Mouse (Mus musculus) spleen, adult 10 weeks (tissue): ENCODE measurements around the gene Cdk20. TPM values are rescaled to one million over a fixed set of nuclear protein-coding genes. Genes with fewer than 3 reads are reported as not detected.

Experiments
- polyA plus RNA-seq: library from polyadenylated mRNA; stranded (reverse); fragments of 350-450 nt; fragmentation: Illumina TruSeq; extraction: RNeasy Lipid Tissue Mini Kit (QIAGEN cat#74804); gene quantifications from one replicate; pipeline ENCODE4 v1.2.3, GENCODE M21; 2015; ENCODE audit warnings: low replicate concordance; ENCODE audit not compliant: insufficient read depth

Gene Cdk20
- 2.1 TPM for polyA plus RNA-seq

DNA sequence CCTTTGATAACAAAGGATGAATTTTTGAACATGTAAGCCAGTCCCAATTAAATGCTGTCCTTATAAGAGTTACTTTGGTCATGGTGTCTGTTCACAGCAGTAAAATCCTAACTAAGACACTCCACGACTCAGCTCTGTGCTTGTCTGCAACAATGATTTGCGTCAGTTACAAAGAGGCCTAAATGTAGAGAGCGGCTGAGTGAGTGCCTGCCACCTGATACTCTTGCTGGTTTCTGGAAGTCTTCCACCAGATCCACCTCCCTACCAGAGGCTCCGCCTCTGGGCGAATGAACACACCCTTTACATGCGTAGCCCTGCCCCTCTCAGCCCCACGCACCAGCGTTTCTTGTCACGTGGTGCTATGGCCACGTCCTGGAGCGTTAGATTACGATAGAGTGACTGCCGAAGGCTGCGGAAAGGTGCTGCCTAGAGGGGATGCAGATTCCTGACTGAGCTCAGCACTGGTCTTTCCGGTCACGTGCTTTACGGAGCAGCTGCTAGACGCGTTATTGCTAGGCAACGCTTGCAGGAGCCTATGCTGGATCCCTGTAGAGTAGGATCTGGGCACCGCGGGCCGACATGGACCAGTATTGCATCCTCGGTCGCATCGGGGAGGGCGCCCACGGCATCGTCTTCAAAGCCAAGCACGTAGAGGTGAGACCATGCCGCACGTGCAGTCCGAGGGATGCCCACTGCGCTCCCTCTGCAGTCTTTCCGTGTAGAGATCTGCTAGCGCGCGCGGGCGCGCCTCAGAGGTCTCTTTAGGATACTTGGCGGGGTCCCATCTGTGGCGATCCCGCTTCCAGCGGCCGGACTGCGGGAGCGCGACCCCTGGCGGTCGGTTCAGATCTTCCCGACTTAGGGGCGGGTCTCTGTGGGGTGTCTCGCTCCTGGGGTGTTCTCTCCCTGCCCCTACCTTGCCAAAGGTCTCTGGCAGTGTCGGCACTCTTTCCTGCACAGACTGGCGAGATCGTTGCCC is at the start of gene Cdk20:
Gene Cdk20 (plus strand): TSS at position 298 of the 979 bp plus-strand sequence.

Other genes starting within 250 kb of the Cdk20 start
- 16.6 TPM for gene Cdc14b, start 157.0 kb upstream of the Cdk20 start, polyA plus RNA-seq
- gene Aaed1, start 119.6 kb upstream of the Cdk20 start, polyA plus RNA-seq = 40.1 TPM
- 119 TPM for gene Ctsl, start 61.4 kb upstream of the Cdk20 start, polyA plus RNA-seq
- gene Fam240b, start 65.5 kb downstream of the Cdk20 start, polyA plus RNA-seq = not detected